Mouse (Mus musculus) ZHBTc4 (cell line): ENCODE measurements at regions not wholly inside any gene's neighbourhood (a gene's known extent, or its start where the extent isn't known, plus 50 kb on each side); places are given as distances from the start of the nearest gene placed in this dataset.

Experiments used
- DNase-seq: peaks from one replicate; pipeline ENCODE4 v3.0.0-alpha.2; 2011; ENCODE audit warnings: low read depth, low spot score

DNA sequence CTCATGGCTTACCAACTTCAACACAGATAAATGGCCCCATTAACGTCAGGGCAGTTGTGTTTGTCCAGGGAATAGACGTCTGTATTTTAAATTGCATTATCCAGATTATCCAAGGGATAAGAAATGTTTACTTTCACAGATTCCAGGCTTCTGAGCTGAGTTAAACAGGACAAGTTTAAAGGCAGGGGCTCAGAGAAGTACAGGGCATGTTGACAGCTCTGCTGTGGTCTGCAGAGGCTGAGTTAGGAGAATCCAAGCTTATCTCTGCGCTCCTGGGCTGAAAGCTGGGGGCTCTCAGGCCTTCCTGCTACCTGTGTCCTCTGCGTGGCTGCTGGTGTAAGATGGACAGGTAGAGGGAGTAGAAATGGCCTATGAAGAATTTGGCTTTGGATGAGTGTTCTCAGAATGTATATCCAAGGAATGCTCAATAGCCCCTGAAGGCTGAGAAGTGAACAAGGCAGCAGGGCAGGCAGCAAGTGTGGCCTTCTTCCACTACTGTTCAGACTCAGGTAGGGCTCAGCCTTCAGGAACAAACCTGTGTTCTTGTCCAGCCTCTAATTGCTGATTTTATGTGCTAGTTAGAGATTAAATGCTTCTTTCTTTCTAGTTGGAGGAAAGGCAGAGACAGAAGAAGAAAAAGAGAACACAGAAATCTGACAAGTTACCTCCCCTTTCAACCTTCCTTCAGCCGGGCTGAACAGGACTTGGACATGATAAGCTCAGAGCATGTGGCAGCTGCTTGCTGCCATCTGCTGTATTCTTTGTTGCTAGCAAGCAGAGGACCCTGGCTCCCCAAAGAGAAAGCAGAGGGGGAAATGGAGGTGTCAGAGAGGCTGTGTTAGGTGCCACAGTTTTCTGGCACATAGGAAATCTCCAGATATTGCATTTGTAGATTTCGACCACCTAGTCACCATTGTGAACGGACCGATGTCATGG lies 77.9 kb upstream of the Grem2 start:
- peak; percentile 13 for DNase-seq

DNA sequence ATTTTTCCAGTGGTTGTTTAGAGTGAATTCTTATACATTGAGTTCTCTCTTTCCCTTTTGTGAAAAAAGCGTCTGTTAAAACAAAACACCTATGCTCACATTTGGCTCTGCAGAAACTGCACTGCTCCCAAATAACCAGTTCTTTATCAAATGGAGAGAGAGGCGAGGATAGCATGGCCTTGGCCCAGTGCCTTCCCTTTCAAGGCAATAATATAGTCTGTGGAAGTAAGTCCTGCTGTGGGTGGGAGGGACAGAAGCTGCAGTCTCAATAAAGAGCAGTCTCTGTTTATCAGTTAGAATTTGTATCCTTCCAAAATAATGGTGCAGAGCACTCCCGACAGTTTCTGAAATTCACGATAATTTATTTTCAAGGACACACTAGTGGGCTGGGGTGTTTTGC lies 70.9 kb upstream of the Grem2 start:
- no peak for DNase-seq

DNA sequence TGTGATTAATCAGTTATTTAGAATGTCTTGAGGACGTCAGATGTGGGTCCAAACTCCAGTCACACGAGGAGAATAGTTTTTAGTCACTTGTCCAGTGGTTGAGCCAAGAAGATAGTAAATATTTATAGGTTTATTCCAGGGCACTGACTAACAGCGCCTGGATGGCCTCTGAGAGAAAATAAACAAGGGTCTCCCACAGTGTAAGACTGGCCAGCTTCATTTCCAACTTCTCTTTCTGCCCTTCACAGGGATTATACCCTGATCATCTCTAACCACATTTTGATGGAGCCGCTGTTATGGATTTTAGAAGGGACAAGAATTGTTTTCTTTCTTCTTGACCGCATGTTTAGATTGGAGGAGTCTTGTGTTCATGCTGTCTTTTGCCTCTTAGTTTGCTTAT lies 67.0 kb upstream of the Grem2 start:
- no peak for DNase-seq

DNA sequence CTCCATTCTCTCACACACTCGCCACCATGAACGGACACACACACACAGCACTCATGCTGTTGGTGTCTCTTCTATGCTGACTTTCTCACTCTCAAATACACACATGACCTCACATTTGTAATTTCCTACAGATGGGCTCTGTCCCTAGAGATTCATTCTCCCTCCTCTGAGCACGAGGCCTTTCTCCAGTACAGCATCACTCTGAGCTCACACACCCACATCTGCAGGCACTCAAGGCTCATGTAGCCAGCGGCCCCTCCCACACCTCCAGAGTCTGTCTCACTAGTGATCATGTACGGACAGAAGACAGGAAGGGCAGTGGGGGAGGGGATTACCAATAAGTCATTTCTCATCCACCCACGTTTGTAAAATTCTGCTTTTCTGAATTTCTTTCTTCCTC lies 50.3 kb upstream of the Grem2 start:
- no peak for DNase-seq
